Mouse (Mus musculus): ENCODE data around the gene Hist1h4i.

Hist1h4i gene

GRCm38 (mm10) chr13:22008707-22009106 is 32.5 kb downstream of the Hist1h4i start:
- DNase-seq (ENCODE audit: low spot score), result no peak

GRCm38 (mm10) chr13:22007872-22008271 is 33.3 kb downstream of the Hist1h4i start:
- DNase-seq (ENCODE audit: low spot score), result no peak

DNA sequence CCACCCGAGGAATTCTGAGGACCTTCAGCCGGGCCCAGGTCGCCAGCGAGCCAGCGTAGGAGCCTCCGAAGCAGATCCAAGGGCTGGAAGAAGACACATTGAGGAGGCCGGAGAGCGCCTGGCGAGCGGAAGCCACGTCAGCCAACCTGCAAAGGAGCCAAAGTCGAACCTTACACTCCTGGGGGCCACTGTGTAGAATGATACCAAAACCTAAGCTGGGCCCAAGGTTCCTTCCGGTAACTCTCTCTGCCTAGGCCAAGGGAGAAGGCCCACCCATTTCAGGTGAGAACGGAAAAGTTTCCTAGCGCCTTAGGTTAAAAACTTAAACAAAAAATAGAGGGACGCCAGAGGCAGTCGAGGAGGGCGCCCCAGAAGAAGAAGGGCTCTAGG is 34.0 kb downstream of the Hist1h4i start:
- no peak for DNase-seq (ENCODE audit: low spot score)

DNA sequence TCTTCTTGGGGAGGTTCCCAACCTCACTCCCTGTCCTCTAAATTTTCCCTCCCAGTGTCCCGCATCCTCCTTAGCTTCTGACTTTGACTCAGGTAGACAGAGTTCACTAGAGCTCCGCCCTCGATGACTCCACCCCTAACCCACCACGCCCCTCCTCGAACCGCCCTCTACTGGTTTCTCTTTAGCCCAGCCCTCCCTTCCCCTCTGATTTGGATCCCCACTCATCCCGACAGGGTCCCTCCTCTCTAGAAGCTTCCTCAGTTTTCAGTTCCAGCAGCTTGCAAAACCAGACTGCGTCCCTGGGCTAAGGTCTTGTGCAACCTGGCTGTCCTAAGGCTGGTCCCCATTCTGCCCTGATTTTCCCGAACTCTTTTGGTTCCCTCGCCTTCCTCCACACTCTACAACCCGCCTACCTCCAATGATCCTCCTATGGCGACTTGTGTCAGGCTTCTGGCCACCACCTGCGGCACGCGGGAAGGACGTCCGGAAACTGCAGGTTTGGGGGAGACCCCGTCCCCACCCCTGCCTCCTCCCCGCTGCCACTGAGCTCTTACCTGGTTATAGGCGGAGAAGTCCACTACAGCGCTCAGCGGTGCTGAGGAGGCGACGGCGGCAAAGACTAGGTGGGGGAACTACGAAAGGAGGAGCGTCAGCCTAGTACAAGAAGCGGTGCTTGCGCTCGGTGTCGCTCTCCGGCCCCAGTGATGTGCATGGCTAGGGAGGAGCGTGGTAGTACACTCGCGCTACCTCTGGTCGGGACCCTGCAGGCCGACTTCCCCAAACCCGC is 34.6 kb downstream of the Hist1h4i start:
- DNase-seq (ENCODE audit: low spot score), result peak; percentile 50

DNA sequence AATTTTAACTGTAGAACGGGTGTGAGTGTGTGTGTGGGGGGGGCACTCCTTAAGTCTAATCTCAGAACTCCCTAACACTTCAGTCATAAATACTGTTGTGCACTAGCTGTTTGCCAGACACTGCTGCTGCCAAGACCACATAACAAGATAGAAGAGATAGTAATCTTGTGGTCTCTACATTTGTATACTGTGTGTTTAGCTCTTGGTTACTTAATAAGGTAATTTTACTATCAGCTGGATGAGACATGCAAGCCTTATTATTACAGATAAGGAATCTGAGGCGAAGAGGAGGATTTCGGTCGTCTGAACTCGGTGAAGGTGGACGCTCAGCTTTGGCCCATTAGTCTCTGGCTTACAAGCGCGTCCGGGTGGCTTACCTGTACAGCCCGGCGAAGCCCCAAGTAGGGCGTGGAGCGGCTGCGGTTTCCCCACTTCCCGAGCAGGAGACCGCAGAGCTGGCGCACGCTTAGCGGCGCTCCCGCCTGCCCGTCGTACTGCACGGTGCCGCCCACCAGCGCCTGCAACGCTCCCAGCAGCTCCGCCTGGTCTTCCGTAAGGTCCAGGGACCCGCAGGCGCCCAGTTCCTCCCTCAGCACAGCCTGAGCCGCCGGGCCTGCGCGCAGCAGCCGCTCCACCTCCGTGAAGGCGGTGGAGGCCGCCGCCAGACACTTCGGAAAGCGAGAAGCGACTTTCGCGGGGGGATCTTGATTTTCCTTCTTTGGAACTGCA is 35.4 kb downstream of the Hist1h4i start:
- DNase-seq (ENCODE audit: low spot score), result no peak

DNA sequence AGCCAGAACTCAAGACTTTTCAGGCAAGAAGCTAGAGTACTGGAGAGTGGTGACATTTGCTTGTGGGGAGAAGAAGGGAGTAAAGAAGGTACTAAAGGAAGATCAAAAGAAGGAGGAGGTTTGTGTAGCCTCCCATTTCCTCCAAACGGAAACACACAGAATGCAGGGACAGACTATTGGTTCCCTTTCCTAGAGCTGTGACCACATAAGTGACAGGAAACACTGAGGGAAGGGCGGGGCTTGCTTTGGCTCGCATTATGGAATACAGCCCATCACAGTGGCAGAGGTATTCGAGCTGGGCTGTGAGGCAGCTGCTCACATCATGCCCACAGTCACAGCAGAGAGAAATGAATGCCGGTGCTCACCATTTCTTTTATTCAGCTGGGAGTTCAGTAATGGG is 39.3 kb downstream of the Hist1h4i start:
- no peak for DNase-seq (ENCODE audit: low spot score)

- DNase-seq (ENCODE audit: low spot score), result no peak
These were observed 39.8 kb downstream of the Hist1h4i start for GRCm38 (mm10) chr13:22001346-22001745.

DNA sequence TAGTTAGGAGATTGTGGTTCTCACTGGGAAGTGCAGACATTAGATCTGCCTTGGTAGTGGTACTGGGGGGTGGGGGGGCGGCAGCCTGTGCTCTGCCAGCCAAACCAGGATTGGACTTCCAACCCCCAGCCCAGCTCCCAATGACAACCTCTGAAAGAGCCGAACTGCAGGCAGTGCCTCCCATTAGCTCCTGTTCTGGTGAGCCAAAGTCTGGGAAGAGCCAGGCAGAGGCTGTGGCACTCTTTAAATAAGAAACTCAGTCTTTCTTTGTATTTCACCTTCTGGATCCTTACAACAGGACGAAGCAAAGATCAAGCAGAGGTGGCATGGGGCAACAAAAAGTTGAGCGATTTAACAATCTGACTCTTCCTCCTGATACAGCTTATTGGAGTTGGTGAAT is 42.0 kb downstream of the Hist1h4i start:
- DNase-seq (ENCODE audit: low spot score), result no peak

DNA sequence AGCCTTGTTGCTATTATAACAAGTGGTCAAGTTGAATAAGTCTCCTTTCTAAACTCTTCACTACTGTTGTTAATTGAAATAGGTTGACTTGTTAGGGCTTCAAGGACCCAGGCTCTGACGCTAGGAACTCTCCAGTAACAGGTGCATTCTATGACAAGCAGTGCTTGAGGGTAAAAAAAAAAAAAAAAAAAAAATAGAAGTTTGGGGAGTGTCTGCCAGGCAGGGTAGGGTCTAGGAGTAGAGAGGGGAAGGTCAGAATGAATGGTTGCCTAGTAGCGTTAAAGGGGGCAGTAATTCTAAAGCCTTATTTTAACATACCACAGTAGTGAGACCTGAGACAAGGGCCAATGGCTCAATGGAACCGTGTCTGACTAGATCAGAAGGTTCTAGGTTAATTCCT is 42.8 kb downstream of the Hist1h4i start:
- no peak for DNase-seq (ENCODE audit: low spot score)

- no peak for DNase-seq (ENCODE audit: low spot score)
These were observed 43.3 kb downstream of the Hist1h4i start for GRCm38 (mm10) chr13:21997821-21998220.

DNA sequence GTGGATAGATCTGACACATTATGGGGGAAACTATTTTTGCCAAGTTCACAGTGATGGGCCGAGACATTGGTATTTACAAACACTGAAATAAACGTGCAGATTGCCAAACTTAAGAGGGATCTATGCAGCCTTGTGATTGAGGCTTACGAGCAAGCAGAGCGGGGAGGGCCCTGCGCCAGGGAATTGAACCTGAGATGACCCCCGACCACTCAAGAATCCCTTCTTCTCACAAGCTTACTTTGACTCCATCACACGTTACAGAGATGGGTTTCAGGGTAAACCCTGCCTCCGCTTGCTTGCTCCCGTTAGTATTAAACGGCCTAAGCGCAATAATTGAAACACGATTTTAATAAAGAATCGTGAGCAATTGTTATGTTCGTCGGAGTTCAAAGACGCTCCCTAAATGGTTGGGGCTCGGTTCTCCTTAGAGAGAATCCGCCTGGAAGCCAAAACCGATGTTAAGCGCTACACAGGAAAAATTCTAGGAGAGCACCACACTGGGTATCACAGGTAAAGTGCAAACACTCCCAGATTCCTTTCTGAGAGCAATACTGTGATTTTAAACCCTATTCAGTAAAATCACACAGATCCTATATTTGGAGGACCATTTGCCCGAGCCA is 43.9 kb downstream of the Hist1h4i start:
- no peak for DNase-seq (ENCODE audit: low spot score)

- no peak for DNase-seq (ENCODE audit: low spot score)
These were observed 44.3 kb downstream of the Hist1h4i start for GRCm38 (mm10) chr13:21996840-21997185.

DNA sequence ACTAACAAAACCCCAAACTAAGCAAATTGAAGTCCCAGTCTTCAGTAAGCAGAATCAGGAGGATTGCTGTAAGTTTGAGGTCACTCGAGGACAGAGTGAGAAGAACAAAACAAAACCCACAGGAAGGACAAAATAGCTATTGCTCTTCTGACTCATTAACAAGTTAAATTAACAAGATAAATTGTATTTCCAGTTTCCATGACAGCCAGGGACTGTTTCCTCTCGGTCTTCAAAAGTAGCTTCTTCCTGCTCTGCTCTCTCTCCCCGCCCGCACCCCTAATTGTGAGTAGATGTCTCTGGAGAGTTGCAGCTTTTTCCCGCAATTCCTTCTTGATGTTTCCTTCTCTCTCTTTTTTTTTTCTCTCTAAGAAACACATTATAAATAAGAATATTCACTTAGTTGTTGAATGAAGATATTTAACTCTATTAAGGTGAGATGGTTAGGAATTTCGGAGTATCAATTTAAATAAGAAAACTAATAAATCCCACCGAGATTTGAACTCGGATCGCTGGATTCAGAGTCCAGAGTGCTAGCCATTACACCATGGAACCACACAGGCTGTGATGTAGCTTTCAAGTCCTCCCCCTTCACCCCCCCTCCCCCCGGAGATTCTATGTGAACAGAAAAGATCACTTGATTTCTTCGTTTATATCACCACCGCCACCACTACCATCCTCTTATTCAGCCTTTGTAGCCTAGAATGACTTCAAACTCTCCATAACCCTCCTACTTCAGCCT is 44.9 kb downstream of the Hist1h4i start:
- DNase-seq (ENCODE audit: low spot score), result no peak

- DNase-seq (ENCODE audit: low spot score), result no peak
These were observed 45.7 kb downstream of the Hist1h4i start for GRCm38 (mm10) chr13:21995331-21995914.

DNA sequence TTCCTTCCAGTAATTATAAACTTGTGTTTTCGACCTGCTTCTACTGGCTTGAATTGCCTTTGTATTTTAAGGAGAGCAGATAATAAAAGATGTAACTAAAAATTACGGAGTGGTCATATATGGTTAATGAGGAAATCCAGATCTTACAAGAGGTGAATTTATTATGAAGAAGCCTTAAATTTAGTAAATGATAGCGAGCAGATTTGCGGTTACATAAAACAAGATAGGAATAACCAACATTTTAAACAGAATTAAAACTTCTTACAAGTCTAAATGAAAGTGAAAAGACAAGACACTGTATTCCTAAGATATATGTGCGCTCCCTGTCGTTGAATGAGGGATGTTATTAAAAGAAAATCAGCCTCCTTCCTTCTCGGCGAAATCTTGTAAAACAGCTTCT is 46.3 kb downstream of the Hist1h4i start:
- no peak for DNase-seq (ENCODE audit: low spot score)

- DNase-seq (ENCODE audit: low spot score), result no peak
These were observed 47.0 kb downstream of the Hist1h4i start for GRCm38 (mm10) chr13:21993957-21994738.

DNA sequence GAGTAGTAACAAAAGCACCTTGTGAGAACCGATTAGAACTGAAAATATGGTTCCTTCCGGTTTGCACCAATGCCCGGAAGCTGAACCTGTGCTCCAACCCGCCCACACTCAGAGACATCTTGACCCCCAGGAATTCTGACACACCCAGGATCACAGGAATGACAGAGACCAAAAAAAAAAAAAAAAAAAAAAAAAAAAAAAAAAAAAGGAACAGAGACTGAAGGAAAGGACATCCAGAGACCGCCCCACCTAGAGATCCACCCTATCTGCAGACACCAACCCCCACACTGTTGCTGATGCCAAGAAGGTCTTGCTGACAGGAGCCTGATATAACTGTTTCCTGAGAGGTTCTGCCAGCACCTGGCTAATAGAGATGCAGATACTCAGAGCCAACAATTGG is 48.6 kb downstream of the Hist1h4i start:
- no peak for DNase-seq (ENCODE audit: low spot score)

All from spleen, adult 12 weeks (tissue).